7 mouse cellular contexts compared by ENCODE assay signal in genomic region chr2:172999630-173000284, GRCm38 (mm10). TPM values are rescaled to one million over a fixed set of nuclear protein-coding genes. Genes with fewer than 3 reads are reported as not detected.
DNase-seq lines count a peak whose midpoint lies in the region; ATAC-seq lines count a peak whose summit lies in the region.

Gene Rae1 (plus strand): TSS chr2:173000117.

- H3K27me3 ChIP-seq in intestine, embryonic 15.5 days (replicated peaks), result no peaks in the 10 kb centered on the region
- peaks cover 7% of the 10 kb centered on the region; the same call in 1 of the 2 replicates for H3K27me3 ChIP-seq in midbrain, embryonic 10.5 days (ENCODE audit: low read depth, poor library complexity, severe bottlenecking)

- peak; percentile 98 for ATAC-seq in intestine, embryonic 15.5 days

- H3K9me3 ChIP-seq in intestine, embryonic 15.5 days, result no peaks in the 10 kb centered on the region
- H3K9me3 ChIP-seq in midbrain, embryonic 10.5 days (replicated peaks), result no peaks in the 10 kb centered on the region

- WGBS in intestine, embryonic 15.5 days, result under 1% methylated on average over 45 of the region's 45 CpGs
- WGBS in midbrain, embryonic 10.5 days, result under 1% methylated on average over 45 of the region's 45 CpGs

- peak within 1 kb of the TSS; percentile 91 for H3K9ac ChIP-seq in intestine, embryonic 15.5 days

- intact Hi-C loops in gastrocnemius, postnatal 36 days (cut with DNase I), result loop anchor here (1.0 to 10.0 kb wide), 2 partner anchors 90 to 185 kb away; no protein-coding TSS in a partner anchor
- intact Hi-C loops in left cerebral cortex, postnatal 25 days (cut with DNase I), result loop anchor here (1.0 to 2.0 kb wide), 3 partner anchors 22 to 90 kb away; no protein-coding TSS in a partner anchor

- H3K4me1 ChIP-seq in intestine, embryonic 15.5 days (replicated peaks), result peaks cover 13% of the 10 kb centered on the region
- H3K4me1 ChIP-seq in midbrain, embryonic 10.5 days, result peaks cover 23% of the 10 kb centered on the region

- peak within 1 kb of the TSS; percentile 92 for H3K27ac ChIP-seq in intestine, embryonic 15.5 days
- H3K27ac ChIP-seq in midbrain, embryonic 10.5 days (replicated peaks), result peak within 1 kb of the TSS; percentile 98

- H3K36me3 ChIP-seq in intestine, embryonic 15.5 days, result peaks cover 14% of the 10 kb centered on the region; the same call in 1 of the 2 replicates
- H3K36me3 ChIP-seq in midbrain, embryonic 10.5 days, result peaks cover 36% of the 10 kb centered on the region

- peak within 1 kb of the TSS; percentile 78 for H3K4me2 ChIP-seq in intestine, embryonic 15.5 days (replicated peaks)

- peak; percentile 99 to 100 for DNase-seq in adrenal gland, adult 18-20 months (ENCODE audit: low spot score in 2 of 2)
- peak; percentile 99 for DNase-seq in embryo, embryonic 11 days
- DNase-seq in gastrocnemius, postnatal 36 days, result peak; percentile 98 to 99
- DNase-seq in left cerebral cortex, postnatal 25 days (ENCODE audit: low spot score in 2 of 2), result peak; percentile 98 to 99
- peak; percentile 99 for DNase-seq in midbrain, embryonic 10.5 days (ENCODE audit: low spot score)
- peak; percentile 99 for DNase-seq in right cerebral cortex, postnatal 4 days

- H3K4me3 ChIP-seq in intestine, embryonic 15.5 days (replicated peaks), result peak within 1 kb of the TSS; percentile 95
- peak within 1 kb of the TSS; percentile 98 for H3K4me3 ChIP-seq in midbrain, embryonic 10.5 days

RNA-seq across cellular contexts. Expression of gene Rae1, which starts in this region (rescaled TPM):
- 10 to 100 TPM; 54.5 to 67.4 TPM for total RNA-seq in adrenal gland, adult 18-20 months (2021)
- 10 to 100 TPM; 11.4 to 12.8 TPM for total RNA-seq in gastrocnemius, postnatal 36 days (2021)
- polyA plus RNA-seq in intestine, embryonic 15.5 days (2015; fragmentation: Nextera tagmentation; extraction: Ambion mirVana), result 123 and 131 TPM in 2 replicates
- 10 to 100 TPM; 54.5 to 54.8 TPM for total RNA-seq in left cerebral cortex, postnatal 25 days (2021)
- 155 and 169 TPM in 2 replicates for polyA plus RNA-seq in midbrain, embryonic 10.5 days (2016; fragmentation: Nextera tagmentation; extraction: Ambion mirVana)

Comparison
In these comparisons a context has a peak if more than half of its experiments do, and no peak if none do; other contexts are left out.
1. Peak in every context shown above with its lines: DNase-seq, ATAC-seq, H3K4me3 ChIP-seq and H3K27ac ChIP-seq.
2. RNA of gene Rae1 (total RNA-seq): 54.5 to 67.4 TPM in adrenal gland, adult 18-20 months and 54.5 to 54.8 TPM in left cerebral cortex, postnatal 25 days; 11.4 to 12.8 TPM in gastrocnemius, postnatal 36 days; every median in the first group is over 4 times any median in the second.